Mouse (Mus musculus): ENCODE data around the gene Pofut2. TPM values are rescaled to one million over a fixed set of nuclear protein-coding genes. Genes with fewer than 3 reads are reported as not detected.

Pofut2 gene
- total and polyA plus RNA-seq, 3 experiments = 20.3 to 24.5 TPM; not detected in 1

DNA sequence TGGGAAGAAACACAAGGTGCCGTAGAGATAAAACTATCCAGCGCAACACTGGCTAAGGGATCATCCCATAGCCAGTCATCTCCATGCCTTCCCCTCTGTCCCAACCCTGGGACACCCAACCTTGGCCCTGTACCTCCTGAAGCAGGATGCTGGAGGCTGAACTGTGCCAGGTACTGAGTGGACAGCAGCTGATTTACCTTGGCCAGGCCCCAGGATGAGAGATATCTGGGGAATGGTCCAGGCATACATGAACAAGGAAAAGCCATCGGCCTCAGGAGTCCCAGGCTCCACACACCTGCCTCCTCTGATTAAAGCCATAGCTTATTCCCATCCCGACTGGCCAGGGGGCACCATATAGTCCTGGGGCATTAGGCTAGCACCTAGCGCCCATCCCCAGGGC, 12.0 kb upstream of the Pofut2 start:
- DNase-seq (ENCODE audit: low read depth, low spot score) = no peak
- no peaks in the 10 kb centered on the region for H3K9me3 ChIP-seq (replicated peaks; ENCODE audit: insufficient read depth, low read length)
- H3K36me3 ChIP-seq (ENCODE audit: control insufficient read depth in 1 of 2, insufficient read depth in 2 of 2, low read length in 2 of 2) = peaks cover 0 to 4% of the 10 kb centered on the region in 2 experiments; a peak in 1 of 4 replicates
- no peak overlapping the region for H3K9ac ChIP-seq (ENCODE audit: control insufficient read depth, low read depth, low read length, poor library complexity, severe bottlenecking)
- H3K4me3 ChIP-seq (ENCODE audit: control insufficient read depth in 1 of 2, insufficient read depth in 1 of 2, low read depth in 2 of 2, low read length in 2 of 2) = no peak overlapping the region
- H3K27me3 ChIP-seq (ENCODE audit: control insufficient read depth in 1 of 2, insufficient read depth in 2 of 2, low read length in 2 of 2) = no peaks in the 10 kb centered on the region
- H3K27ac ChIP-seq (ENCODE audit: control insufficient read depth, low read depth, low read length) = no peak overlapping the region
- no peaks in the 10 kb centered on the region for H3K79me2 ChIP-seq (ENCODE audit: control insufficient read depth, insufficient read depth, low read length, poor library complexity)
- H3K4me1 ChIP-seq (ENCODE audit: control insufficient read depth in 1 of 2, insufficient read depth in 2 of 2, low read length in 2 of 2) = peaks cover 0 to 7% of the 10 kb centered on the region in 2 experiments; a peak in 2 of 4 replicates
- TF ChIP-seq POLR2A (IDR thresholded peaks at IDR 0.05; ENCODE audit: control insufficient read depth in 1 of 2, insufficient read depth in 1 of 2, low read depth in 1 of 2, low read length in 2 of 2, poor library complexity in 1 of 2) (no peak), ETS1 (IDR thresholded peaks at IDR 0.05; ENCODE audit: low read depth, low read length) (no peak), MAX (IDR thresholded peaks at IDR 0.05; ENCODE audit: low read length) (no peak), ELF1 (IDR thresholded peaks at IDR 0.05; ENCODE audit: low read depth, low read length) (no peak), MAZ (IDR thresholded peaks at IDR 0.05; ENCODE audit: low read depth, low read length) (no peak), ZMIZ1 (IDR thresholded peaks at IDR 0.05; ENCODE audit: low read depth, low read length) (no peak), NRF1 (IDR thresholded peaks at IDR 0.05; ENCODE audit: insufficient read depth, low read depth, low read length, poor library complexity, severe bottlenecking) (no peak), KAT2A (conservative IDR thresholded peaks at IDR 0.05; ENCODE audit: low read depth, low read length) (no peak), TBP (IDR thresholded peaks at IDR 0.05; ENCODE audit: low read depth, low read length) (no peak), GATA1 (IDR thresholded peaks at IDR 0.05; ENCODE audit: low read depth, low read length) (no peak), CHD1 (IDR thresholded peaks at IDR 0.05; ENCODE audit: low read depth, low read length) (no peak), UBTF (IDR thresholded peaks at IDR 0.05; ENCODE audit: borderline replicate concordance, insufficient read depth, low read depth, low read length) (no peak), JUND (IDR thresholded peaks at IDR 0.05; ENCODE audit: low read depth, low read length) (no peak), USF1 (IDR thresholded peaks at IDR 0.05; ENCODE audit: low read depth, low read length) (no peak)

DNA sequence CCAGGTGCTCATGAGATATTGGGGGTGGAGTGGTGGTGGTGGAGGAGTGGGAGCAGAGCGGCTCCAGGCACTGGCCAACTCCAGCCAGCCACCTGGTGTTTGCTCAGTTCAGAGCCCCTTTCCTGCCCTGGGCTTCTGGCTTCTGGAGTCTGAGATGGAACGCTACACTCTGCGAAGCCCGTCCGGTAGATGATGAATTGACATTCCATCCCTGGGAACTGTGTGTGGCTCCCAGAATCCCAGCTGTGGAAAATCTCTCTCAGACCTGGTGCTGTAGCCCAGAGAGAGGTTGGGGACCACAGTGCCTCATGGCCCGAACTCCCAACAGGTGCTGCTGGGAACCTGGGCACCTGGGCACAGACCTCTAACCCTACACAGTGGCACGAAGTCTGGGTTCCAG, 11.3 kb upstream of the Pofut2 start:
- no peak overlapping the region for H3K27ac ChIP-seq (ENCODE audit: control insufficient read depth, low read depth, low read length)
- H3K36me3 ChIP-seq (ENCODE audit: control insufficient read depth in 1 of 2, insufficient read depth in 2 of 2, low read length in 2 of 2) = peaks cover 0 to 4% of the 10 kb centered on the region in 2 experiments; a peak in 1 of 4 replicates
- DNase-seq (ENCODE audit: low read depth, low spot score) = no peak
- H3K27me3 ChIP-seq (ENCODE audit: control insufficient read depth in 1 of 2, insufficient read depth in 2 of 2, low read length in 2 of 2) = no peaks in the 10 kb centered on the region
- H3K9me3 ChIP-seq (replicated peaks; ENCODE audit: insufficient read depth, low read length) = no peaks in the 10 kb centered on the region
- no peaks in the 10 kb centered on the region for H3K79me2 ChIP-seq (ENCODE audit: control insufficient read depth, insufficient read depth, low read length, poor library complexity)
- H3K9ac ChIP-seq (ENCODE audit: control insufficient read depth, low read depth, low read length, poor library complexity, severe bottlenecking) = no peak overlapping the region
- H3K4me3 ChIP-seq (ENCODE audit: control insufficient read depth in 1 of 2, insufficient read depth in 1 of 2, low read depth in 2 of 2, low read length in 2 of 2) = no peak overlapping the region
- peaks cover 0 to 14% of the 10 kb centered on the region in 2 experiments; a peak in 2 of 4 replicates for H3K4me1 ChIP-seq (ENCODE audit: control insufficient read depth in 1 of 2, insufficient read depth in 2 of 2, low read length in 2 of 2)
- TF ChIP-seq BHLHE40 (IDR thresholded peaks at IDR 0.05; ENCODE audit: borderline replicate concordance, low read depth, low read length) = no peak
- no peak for TF ChIP-seq CHD2 (IDR thresholded peaks at IDR 0.05; ENCODE audit: low read length)
